Mouse (Mus musculus): ENCODE measurements at regions not wholly inside any gene's neighbourhood (a gene's known extent, or its start where the extent isn't known, plus 50 kb on each side); places are given as distances from the start of the nearest gene placed in this dataset.

DNA sequence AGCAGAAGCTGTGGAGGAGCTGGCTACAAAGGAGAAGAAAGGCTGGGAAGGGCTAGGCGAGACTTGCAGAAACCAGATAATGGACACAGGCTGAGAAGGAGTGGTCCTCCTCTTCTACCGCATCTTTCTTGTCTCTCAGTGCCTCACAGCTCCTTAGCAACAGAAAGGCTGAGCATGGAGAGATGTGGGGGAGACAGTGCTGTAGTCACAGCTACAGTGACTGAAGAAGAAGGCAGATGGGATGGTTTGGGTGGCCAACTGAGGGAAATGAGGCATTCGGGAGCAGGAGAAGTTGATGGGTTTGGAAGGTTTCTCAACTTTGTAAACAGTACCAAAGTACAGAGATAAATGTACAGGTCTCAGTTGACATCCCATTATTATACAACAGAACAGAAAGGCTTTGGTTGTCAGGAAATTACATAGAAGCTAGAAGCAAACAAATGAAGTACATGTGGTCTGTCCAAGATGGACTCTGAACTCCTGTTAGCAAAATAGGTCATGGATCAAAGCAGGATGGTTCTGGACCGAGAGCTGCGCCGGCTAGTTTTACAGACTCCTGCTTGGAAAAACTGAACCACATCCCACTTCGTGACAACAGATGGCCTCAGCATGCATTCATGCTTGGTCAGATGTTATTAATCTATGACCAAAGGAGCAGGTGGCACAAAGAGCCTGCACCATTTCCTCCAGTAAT, 160.4 kb downstream of the 1190002N15Rik start:
- TF ChIP-seq CTCF (conservative IDR thresholded peaks at IDR 0.05; ENCODE audit: insufficient read depth, insufficient read length, low read depth, low read length), result no peak
- no peak for TF ChIP-seq POLR2A (IDR thresholded peaks at IDR 0.05; ENCODE audit: low read depth, low read length)

All from kidney, adult 2 months (tissue).